Mouse (Mus musculus) heart, postnatal 0 days (tissue): Measurements from ENCODE around the gene Rpl6.

Experiments used
- CTCF ChIP-seq: IDR thresholded peaks from 2 replicates; pipeline ENCODE4 v1.5.1; 2016; ENCODE audit warnings: antibody characterized with exemption, control low read depth, low read depth
- EP300 ChIP-seq: IDR thresholded peaks from 2 replicates; pipeline ENCODE4 v1.6.1; 2016; ENCODE audit warnings: antibody characterized with exemption, low read depth

GRCm38 (mm10) chr5:121248766-121249394 lies 44.6 kb downstream of the Rpl6 start:
- TF ChIP-seq CTCF (no peak), EP300 (no peak)
